Comparison of ENCODE assay signal across 28 mouse cellular contexts in genomic region chr10:77616166-77616565, GRCm38 (mm10). TPM values are rescaled to one million over a fixed set of nuclear protein-coding genes. Genes with fewer than 3 reads are reported as not detected.
DNase-seq lines count a peak whose midpoint lies in the region; ATAC-seq and TF ChIP-seq lines count a peak whose summit lies in the region.
"Had no signal": no experiment of that assay in that cellular context is flagged by ENCODE, and none has a peak within 500 bp of the region (broad histone marks: within the 10 kb centered on the region; RNA-seq: fewer than 3 reads in every experiment).

No protein-coding gene starts in this region.

- H3K27me3 ChIP-seq in forebrain, postnatal 0 days (ENCODE audit: insufficient read depth, low read length): no peaks in the 10 kb centered on the region
- H3K27me3 ChIP-seq in forebrain, embryonic 14.5 days (replicated peaks; ENCODE audit: control insufficient read depth, insufficient read depth, low read length): no peaks in the 10 kb centered on the region
- H3K27me3 ChIP-seq in E14TG2a.4 (ENCODE audit: insufficient read depth, low read length): no peaks in the 10 kb centered on the region
- no peaks in the 10 kb centered on the region for H3K27me3 ChIP-seq in liver, embryonic 16.5 days (ENCODE audit: control insufficient read depth, insufficient read depth, low read depth, low read length)
- H3K27me3 ChIP-seq: limb, embryonic 12.5 days; neural tube, embryonic 15.5 days had no signal

- WGBS in forebrain, postnatal 0 days: 96% methylated on average over 9 of the region's 9 CpGs
- WGBS in forebrain, embryonic 14.5 days: 95% methylated on average over 9 of the region's 9 CpGs
- 84% methylated on average over 9 of the region's 9 CpGs for WGBS in liver, embryonic 16.5 days (ENCODE audit: insufficient replicate concordance)

- no peak overlapping the region for H3K9ac ChIP-seq in forebrain, postnatal 0 days
- H3K9ac ChIP-seq in forebrain, embryonic 14.5 days (ENCODE audit: low read length): no peak overlapping the region
- no peak overlapping the region for H3K9ac ChIP-seq in liver, embryonic 16.5 days (ENCODE audit: low read depth, low read length)
- H3K9ac ChIP-seq: limb, embryonic 12.5 days; neural tube, embryonic 15.5 days had no signal

- H3K27ac ChIP-seq in forebrain, postnatal 0 days (ENCODE audit: low read depth, low read length): no peak overlapping the region
- no peak overlapping the region for H3K27ac ChIP-seq in forebrain, embryonic 14.5 days (ENCODE audit: low read depth, low read length)
- no peak overlapping the region for H3K27ac ChIP-seq in layer of hippocampus, adult 2 months
- H3K27ac ChIP-seq in liver, embryonic 16.5 days (ENCODE audit: low read length): peak overlapping the region; percentile 13; the same call in 1 of the 2 replicates
- H3K27ac ChIP-seq: embryonic facial prominence, embryonic 10.5 days; limb, embryonic 12.5 days; macrophage; midbrain, embryonic 10.5 days; neural tube, embryonic 15.5 days had no signal

- TF ChIP-seq CTCF in forebrain, postnatal 0 days (IDR thresholded peaks at IDR 0.05; ENCODE audit: low read depth): peak; percentile 20; the same call in 1 of the 2 replicates
- TF ChIP-seq CTCF in layer of hippocampus, adult 2 months (conservative IDR thresholded peaks at IDR 0.05): peak; percentile 34; the same call in 1 of the 2 replicates
- peak; percentile 56 for TF ChIP-seq CTCF in E14TG2a.4 (conservative IDR thresholded peaks at IDR 0.05; ENCODE audit: low read length)

- H3K4me1 ChIP-seq in forebrain, postnatal 0 days (ENCODE audit: insufficient read depth): no peaks in the 10 kb centered on the region
- no peaks in the 10 kb centered on the region for H3K4me1 ChIP-seq in forebrain, embryonic 14.5 days (ENCODE audit: control insufficient read depth, insufficient read depth, low read length)
- peaks cover 46% of the 10 kb centered on the region for H3K4me1 ChIP-seq in E14TG2a.4 (replicated peaks; ENCODE audit: low read depth, low read length)
- H3K4me1 ChIP-seq in liver, embryonic 16.5 days (ENCODE audit: control insufficient read depth, low read depth, low read length): peaks cover 9% of the 10 kb centered on the region
- H3K4me1 ChIP-seq: embryonic facial prominence, embryonic 10.5 days; limb, embryonic 12.5 days; midbrain, embryonic 10.5 days had no signal

- no peaks in the 10 kb centered on the region for H3K9me3 ChIP-seq in forebrain, postnatal 0 days (ENCODE audit: low read length)
- H3K9me3 ChIP-seq in forebrain, embryonic 14.5 days (replicated peaks; ENCODE audit: control insufficient read depth, low read length): no peaks in the 10 kb centered on the region
- no peaks in the 10 kb centered on the region for H3K9me3 ChIP-seq in E14TG2a.4 (ENCODE audit: low read length)
- H3K9me3 ChIP-seq in liver, embryonic 16.5 days (replicated peaks; ENCODE audit: control insufficient read depth, low read length): no peaks in the 10 kb centered on the region
- H3K9me3 ChIP-seq: embryonic facial prominence, embryonic 10.5 days; limb, embryonic 12.5 days; midbrain, embryonic 10.5 days; neural tube, embryonic 15.5 days had no signal

- H3K36me3 ChIP-seq in forebrain, postnatal 0 days (ENCODE audit: insufficient read depth): peaks cover 63% of the 10 kb centered on the region
- H3K36me3 ChIP-seq in forebrain, embryonic 14.5 days (ENCODE audit: control insufficient read depth, insufficient read depth, low read length): peaks cover 66% of the 10 kb centered on the region
- H3K36me3 ChIP-seq in E14TG2a.4 (ENCODE audit: insufficient read depth, low read length): peaks cover 90% of the 10 kb centered on the region
- H3K36me3 ChIP-seq in liver, embryonic 16.5 days (ENCODE audit: control insufficient read depth, insufficient read depth): peaks cover 27% of the 10 kb centered on the region

- H3K4me2 ChIP-seq in forebrain, postnatal 0 days (ENCODE audit: low read depth): no peak overlapping the region
- no peak overlapping the region for H3K4me2 ChIP-seq in forebrain, embryonic 14.5 days (ENCODE audit: low read length)
- H3K4me2 ChIP-seq in liver, embryonic 16.5 days (ENCODE audit: low read depth, low read length): no peak overlapping the region
- H3K4me2 ChIP-seq: limb, embryonic 12.5 days; neural tube, embryonic 15.5 days had no signal

- no peak overlapping the region for H3K4me3 ChIP-seq in forebrain, postnatal 0 days (ENCODE audit: low read depth, low read length)
- H3K4me3 ChIP-seq in forebrain, embryonic 14.5 days (ENCODE audit: low read depth, low read length): no peak overlapping the region
- H3K4me3 ChIP-seq in layer of hippocampus, adult 2 months: no peak overlapping the region
- no peak overlapping the region for H3K4me3 ChIP-seq in E14TG2a.4 (replicated peaks; ENCODE audit: low read length)
- no peak overlapping the region for H3K4me3 ChIP-seq in liver, embryonic 16.5 days (ENCODE audit: low read depth, low read length)
- H3K4me3 ChIP-seq: embryonic facial prominence, embryonic 10.5 days; limb, embryonic 12.5 days; midbrain, embryonic 10.5 days; neural tube, embryonic 15.5 days had no signal

- DNase-seq in forebrain, postnatal 0 days: no peak
- DNase-seq in forebrain, embryonic 14.5 days (ENCODE audit: low spot score): no peak
- DNase-seq in layer of hippocampus, adult 2 months (ENCODE audit: low spot score in 2 of 2): no peak
- DNase-seq in layer of hippocampus, postnatal 10 days (ENCODE audit: low spot score in 2 of 2): no peak
- no peak for DNase-seq in testis, postnatal 14 days (ENCODE audit: low spot score)
- DNase-seq: adrenal gland, adult 2 months; cerebellum, adult 11-12 months; cerebellum, postnatal 10 days; gastrocnemius, postnatal 36 days; heart, postnatal 4 days; kidney, adult 11 months; layer of hippocampus, postnatal 36 days; lung, adult 2 months; right cerebral cortex, adult 18-20 months; right cerebral cortex, postnatal 4 days; thymus, postnatal 36 days had no signal

- no peak for ATAC-seq in forebrain, postnatal 0 days
- ATAC-seq in forebrain, embryonic 14.5 days: no peak
- no peak for ATAC-seq in liver, embryonic 16.5 days (ENCODE audit: low read depth)
- ATAC-seq: forebrain, embryonic 16.5 days; hindbrain, embryonic 16.5 days had no signal

RNA-seq across cellular contexts. Expression of gene Ube2g2, which starts 5.9 kb away (rescaled TPM):
- total RNA-seq in forebrain, postnatal 0 days (2014; rRNA removed): 41.7 and 45.3 TPM in 2 replicates
- polyA plus RNA-seq in forebrain, postnatal 0 days (2015; fragmentation: Nextera tagmentation; extraction: Ambion mirVana): 74.9 and 80.3 TPM in 2 replicates
- polyA plus RNA-seq in forebrain, embryonic 14.5 days (2014; fragmentation: Nextera tagmentation; extraction: Ambion mirVana): 72.6 and 73.6 TPM in 2 replicates
- total RNA-seq in layer of hippocampus, adult 2 months (2021): 10 to 100 TPM; 81.6 to 95.4 TPM
- total RNA-seq in layer of hippocampus, postnatal 10 days (2021): 10 to 100 TPM; 46.6 to 54.3 TPM
- 43.7 and 46.3 TPM in 2 replicates for polyA plus RNA-seq in liver, embryonic 16.5 days (2015; fragmentation: Nextera tagmentation; extraction: Ambion mirVana)

RNA-seq across cellular contexts. Expression of gene Gm49325, which starts 10.2 kb away (rescaled TPM):
- total RNA-seq in forebrain, postnatal 0 days (2014; rRNA removed): not detected in 2 replicates
- polyA plus RNA-seq in forebrain, postnatal 0 days (2015; fragmentation: Nextera tagmentation; extraction: Ambion mirVana): 27.7 and 33.6 TPM in 2 replicates
- 1.7 and 16.2 TPM in 2 replicates for polyA plus RNA-seq in forebrain, embryonic 14.5 days (2014; fragmentation: Nextera tagmentation; extraction: Ambion mirVana)
- 10 to 100 TPM; 18.3 to 27.0 TPM for total RNA-seq in layer of hippocampus, adult 2 months (2021)
- total RNA-seq in layer of hippocampus, postnatal 10 days (2021): 10 to 100 TPM; 17.9 to 34.8 TPM
- polyA plus RNA-seq in liver, embryonic 16.5 days (2015; fragmentation: Nextera tagmentation; extraction: Ambion mirVana): 0.61 TPM in 1 of 2 replicates, not detected in the other
- total RNA-seq: midbrain, postnatal 0 days had no signal
- polyA plus RNA-seq: adrenal gland, adult 2 months; cortical plate, adult 2 months; hindbrain, embryonic 16.5 days; lung, adult 2 months; stomach, embryonic 14.5 days had no signal

RNA-seq across cellular contexts. Expression of gene Sumo3, which starts 10.3 kb away (rescaled TPM):
- 270 and 305 TPM in 2 replicates for total RNA-seq in forebrain, postnatal 0 days (2014; rRNA removed)
- 381 and 398 TPM in 2 replicates for polyA plus RNA-seq in forebrain, postnatal 0 days (2015; fragmentation: Nextera tagmentation; extraction: Ambion mirVana)
- polyA plus RNA-seq in forebrain, embryonic 14.5 days (2014; fragmentation: Nextera tagmentation; extraction: Ambion mirVana): 277 and 308 TPM in 2 replicates
- total RNA-seq in layer of hippocampus, adult 2 months (2021): 100 to 1,000 TPM; 131 to 138 TPM
- 100 to 1,000 TPM; 129 to 156 TPM for total RNA-seq in layer of hippocampus, postnatal 10 days (2021)
- 82.3 and 92.2 TPM in 2 replicates for polyA plus RNA-seq in liver, embryonic 16.5 days (2015; fragmentation: Nextera tagmentation; extraction: Ambion mirVana)

RNA-seq across cellular contexts. Expression of gene Pttg1ip, which starts 34.6 kb away (rescaled TPM):
- total RNA-seq in forebrain, postnatal 0 days (2014; rRNA removed): 69.6 and 98.3 TPM in 2 replicates
- 67.1 and 74.2 TPM in 2 replicates for polyA plus RNA-seq in forebrain, postnatal 0 days (2015; fragmentation: Nextera tagmentation; extraction: Ambion mirVana)
- 74.1 and 85.5 TPM in 2 replicates for polyA plus RNA-seq in forebrain, embryonic 14.5 days (2014; fragmentation: Nextera tagmentation; extraction: Ambion mirVana)
- total RNA-seq in layer of hippocampus, adult 2 months (2021): 10 to 100 TPM; 76.9 to 77.5 TPM
- total RNA-seq in layer of hippocampus, postnatal 10 days (2021): 10 to 100 TPM; 71.6 to 82.0 TPM
- polyA plus RNA-seq in liver, embryonic 16.5 days (2015; fragmentation: Nextera tagmentation; extraction: Ambion mirVana): 87.3 and 94.5 TPM in 2 replicates

Comparison
In these comparisons a context has a peak if more than half of its experiments do, and no peak if none do; other contexts are left out.
1. RNA of gene Gm49325, which starts 10.2 kb away (total RNA-seq): 17.9 to 34.8 TPM in layer of hippocampus, postnatal 10 days and 18.3 to 27.0 TPM in layer of hippocampus, adult 2 months; not detected in forebrain, postnatal 0 days; every median in the first group is over 10 times any median in the second.
2. Peak in every context shown above with its lines, with median percentiles within 50 percentile points of each other: CTCF ChIP-seq.